Mouse (Mus musculus): ENCODE data around the gene Ifnar1.

- TF ChIP-seq CTCF (IDR thresholded peaks at IDR 0.05; ENCODE audit: low read depth, low read length) (no peak), POLR2A (IDR thresholded peaks at IDR 0.05; ENCODE audit: insufficient read depth, low read length) (no peak)
These were observed 28.1 kb downstream of the Ifnar1 start for GRCm38 (mm10) chr16:91513099-91513498.
